In genomic region chrX:74022795-74023187, GRCm38 (mm10) we compare ENCODE assay signal across 8 mouse cellular contexts. TPM values are rescaled to one million over a fixed set of nuclear protein-coding genes. Genes with fewer than 3 reads are reported as not detected.
DNase-seq lines count a peak whose midpoint lies in the region; ATAC-seq lines count a peak whose summit lies in the region.

No protein-coding gene starts in this region.

- peak overlapping the region; percentile 71 for H3K9ac ChIP-seq in heart, embryonic 15.5 days
- H3K9ac ChIP-seq in hindbrain, embryonic 12.5 days = peak overlapping the region; percentile 75; the same call in 1 of the 2 replicates
- H3K9ac ChIP-seq in midbrain, embryonic 14.5 days (replicated peaks; ENCODE audit: low read length) = peak overlapping the region; percentile 70

- peak overlapping the region; percentile 68 for H3K4me2 ChIP-seq in heart, embryonic 15.5 days
- peak overlapping the region; percentile 63 for H3K4me2 ChIP-seq in hindbrain, embryonic 12.5 days (replicated peaks)
- peak overlapping the region; percentile 60 for H3K4me2 ChIP-seq in midbrain, embryonic 14.5 days (ENCODE audit: low read length)

- intact Hi-C loops in left cerebral cortex, postnatal 25 days (cut with DNase I) = loop anchor here (1.0 kb wide), 1 partner anchor 55 kb away; no protein-coding TSS in a partner anchor

- no peaks in the 10 kb centered on the region for H3K27me3 ChIP-seq in heart, embryonic 15.5 days
- H3K27me3 ChIP-seq in hindbrain, embryonic 12.5 days = no peaks in the 10 kb centered on the region
- no peaks in the 10 kb centered on the region for H3K27me3 ChIP-seq in midbrain, embryonic 14.5 days (ENCODE audit: control insufficient read depth, insufficient read depth, low read length)

- ATAC-seq in heart, embryonic 15.5 days (replicated peaks; ENCODE audit: insufficient number of reproducible peaks, insufficient read depth, low FRiP score, low read depth) = no peak
- ATAC-seq in hindbrain, embryonic 12.5 days (ENCODE audit: low FRiP score) = peak; percentile 4; the same call in 1 of the 2 replicates
- ATAC-seq in midbrain, embryonic 14.5 days (ENCODE audit: low FRiP score, low TSS enrichment) = no peak

- peaks cover 7% of the 10 kb centered on the region for H3K4me1 ChIP-seq in heart, embryonic 15.5 days (replicated peaks)
- H3K4me1 ChIP-seq in hindbrain, embryonic 12.5 days = peaks cover 5% of the 10 kb centered on the region; the same call in 1 of the 2 replicates
- no peaks in the 10 kb centered on the region for H3K4me1 ChIP-seq in midbrain, embryonic 14.5 days (ENCODE audit: control insufficient read depth, insufficient read depth, low read length)

- peak overlapping the region; percentile 71 for H3K4me3 ChIP-seq in heart, embryonic 15.5 days
- H3K4me3 ChIP-seq in hindbrain, embryonic 12.5 days = peak overlapping the region; percentile 52
- peak overlapping the region; percentile 54 for H3K4me3 ChIP-seq in midbrain, embryonic 14.5 days (replicated peaks; ENCODE audit: low read depth, low read length)

- H3K9me3 ChIP-seq in heart, embryonic 15.5 days (replicated peaks) = no peaks in the 10 kb centered on the region
- H3K9me3 ChIP-seq in hindbrain, embryonic 12.5 days (replicated peaks) = no peaks in the 10 kb centered on the region
- no peaks in the 10 kb centered on the region for H3K9me3 ChIP-seq in midbrain, embryonic 14.5 days (ENCODE audit: control insufficient read depth, low read length)

- WGBS in heart, embryonic 15.5 days = 26% methylated on average over 6 of the region's 6 CpGs
- 19% methylated on average over 6 of the region's 6 CpGs for WGBS in hindbrain, embryonic 12.5 days
- WGBS in midbrain, embryonic 14.5 days = 28% methylated on average over 6 of the region's 6 CpGs

- H3K36me3 ChIP-seq in heart, embryonic 15.5 days = no peaks in the 10 kb centered on the region
- H3K36me3 ChIP-seq in hindbrain, embryonic 12.5 days = 0 out of 2 replicates have a peak, but pooled peaks cover 13% of the 10 kb centered on the region
- peaks cover 11% of the 10 kb centered on the region; the same call in 1 of the 2 replicates for H3K36me3 ChIP-seq in midbrain, embryonic 14.5 days (ENCODE audit: control insufficient read depth, insufficient read depth, low read length)

- peak overlapping the region; percentile 83; the same call in 1 of the 2 replicates for H3K27ac ChIP-seq in heart, embryonic 15.5 days
- H3K27ac ChIP-seq in hindbrain, embryonic 12.5 days = no peak overlapping the region
- H3K27ac ChIP-seq in midbrain, embryonic 14.5 days (replicated peaks; ENCODE audit: low read depth, low read length) = peak overlapping the region; percentile 86

- DNase-seq in heart, adult 9 months (ENCODE audit: low spot score in 2 of 2) = no peak
- DNase-seq in NIH3T3 (ENCODE audit: low read depth) = peak; percentile 9
- peak; percentile 11 for DNase-seq in midbrain, embryonic 14.5 days
- DNase-seq in left cerebral cortex, postnatal 25 days (ENCODE audit: low spot score in 2 of 2) = no peak
- no peak for DNase-seq in adipocyte (ENCODE audit: low spot score)
- DNase-seq in layer of hippocampus, adult 18-20 months (ENCODE audit: low spot score in 2 of 2) = no peak

RNA-seq across cellular contexts. Expression of gene Irak1, which starts 0.9 kb away (rescaled TPM):
- polyA plus RNA-seq in heart, embryonic 15.5 days (2015; fragmentation: Nextera tagmentation; extraction: Ambion mirVana) = 41.4 and 57.9 TPM in 2 replicates
- 53.9 and 58.2 TPM in 2 replicates for polyA plus RNA-seq in hindbrain, embryonic 12.5 days (2016; fragmentation: Nextera tagmentation; extraction: Ambion mirVana)
- 24.5 and 28.6 TPM in 2 replicates for polyA plus RNA-seq in midbrain, embryonic 14.5 days (2014; fragmentation: Nextera tagmentation; extraction: Ambion mirVana)
- total RNA-seq in left cerebral cortex, postnatal 25 days (2021) = 10 to 100 TPM; 39.5 to 44.0 TPM
- 10 to 100 TPM; 50.1 to 55.4 TPM for total RNA-seq in layer of hippocampus, adult 18-20 months (2021)

RNA-seq across cellular contexts. Expression of gene Hcfc1, which starts 56.6 kb away (rescaled TPM):
- polyA plus RNA-seq in heart, embryonic 15.5 days (2015; fragmentation: Nextera tagmentation; extraction: Ambion mirVana) = 24.4 and 33.9 TPM in 2 replicates
- polyA plus RNA-seq in hindbrain, embryonic 12.5 days (2016; fragmentation: Nextera tagmentation; extraction: Ambion mirVana) = 77.4 and 78.6 TPM in 2 replicates
- polyA plus RNA-seq in midbrain, embryonic 14.5 days (2014; fragmentation: Nextera tagmentation; extraction: Ambion mirVana) = 61.5 and 73.2 TPM in 2 replicates
- 10 to 100 TPM; 69.9 to 70.4 TPM for total RNA-seq in left cerebral cortex, postnatal 25 days (2021)
- 10 to 100 TPM; 71.8 to 73.2 TPM for total RNA-seq in layer of hippocampus, adult 18-20 months (2021)

Comparison
In these comparisons a context has a peak if more than half of its experiments do, and no peak if none do; other contexts are left out.
1. DNase-seq: peak in NIH3T3 (single experiment) and midbrain, embryonic 14.5 days (single experiment); none in heart, adult 9 months (0 of 2), left cerebral cortex, postnatal 25 days (0 of 2), adipocyte (single experiment) and layer of hippocampus, adult 18-20 months (0 of 2).
2. Peak in every context shown above with its lines, with median percentiles within 50 percentile points of each other: H3K4me2 ChIP-seq, H3K4me3 ChIP-seq and H3K9ac ChIP-seq.